ENCODE assay signal across 8 mouse cellular contexts in the genomic region with DNA sequence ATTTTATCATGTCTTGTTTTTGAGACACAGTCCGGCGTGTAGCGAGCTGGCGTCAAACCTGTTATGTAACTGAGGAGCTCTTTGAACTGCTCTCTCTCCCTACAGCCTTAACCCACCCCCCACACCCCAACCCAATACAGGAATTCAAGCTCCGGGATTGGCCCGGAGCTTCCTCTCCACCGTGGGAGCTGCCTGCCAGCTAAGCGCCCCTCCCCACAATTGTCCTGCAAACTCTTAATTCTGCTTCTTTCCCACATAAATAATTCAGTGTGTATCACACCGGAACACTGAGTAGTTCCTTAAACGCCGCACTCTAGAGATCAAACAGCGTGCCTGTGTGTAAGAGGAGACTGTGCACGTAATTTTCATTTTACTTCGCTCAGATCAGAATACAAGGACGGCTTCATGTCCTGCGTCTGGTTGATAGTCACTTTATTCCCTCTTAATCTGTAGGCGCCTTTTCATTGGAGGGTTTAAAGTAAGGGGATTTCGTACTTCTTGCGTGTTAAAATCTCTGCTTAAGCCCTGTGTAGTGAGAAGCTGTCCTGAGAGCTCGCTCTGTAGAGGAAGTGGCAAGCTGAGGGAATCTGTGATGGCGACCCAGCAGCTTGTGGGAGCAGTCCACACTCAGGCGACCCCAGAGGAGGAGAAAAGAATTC.
DNase-seq lines count a peak whose midpoint lies in the region; ATAC-seq and TF ChIP-seq lines count a peak whose summit lies in the region.

No protein-coding gene starts in this region.

- intact Hi-C loops in gastrocnemius, adult 2 months (cut with DNase I) = loop anchor here (2.0 to 10.0 kb wide), 2 partner anchors 128 to 270 kb away; no protein-coding TSS in a partner anchor

- H3K4me3 ChIP-seq in gastrocnemius, adult 2 months = peak overlapping the region; percentile 71
- H3K4me3 ChIP-seq in embryonic facial prominence, embryonic 11.5 days (ENCODE audit: low read depth, low read length) = peak overlapping the region; percentile 36
- peak overlapping the region; percentile 48 for H3K4me3 ChIP-seq in heart, embryonic 16.5 days (ENCODE audit: low read length)
- peak overlapping the region; percentile 40 for H3K4me3 ChIP-seq in lung, embryonic 14.5 days (ENCODE audit: low read depth, low read length)

- H3K9me3 ChIP-seq in embryonic facial prominence, embryonic 11.5 days (replicated peaks; ENCODE audit: control insufficient read depth, low read length) = no peaks in the 10 kb centered on the region
- H3K9me3 ChIP-seq in heart, embryonic 16.5 days (replicated peaks; ENCODE audit: control insufficient read depth, low read length) = no peaks in the 10 kb centered on the region
- H3K9me3 ChIP-seq in lung, embryonic 14.5 days (ENCODE audit: low read depth, low read length) = no peaks in the 10 kb centered on the region

- WGBS in embryonic facial prominence, embryonic 11.5 days = 2% methylated on average over 22 of the region's 22 CpGs
- WGBS in heart, embryonic 16.5 days = 5% methylated on average over 22 of the region's 22 CpGs
- under 1% methylated on average over 22 of the region's 22 CpGs for WGBS in lung, embryonic 14.5 days

- peak; percentile 28 for DNase-seq in gastrocnemius, adult 2 months
- no peak for DNase-seq in gastrocnemius, adult 18-20 months (ENCODE audit: low spot score)
- DNase-seq in embryonic facial prominence, embryonic 11.5 days (ENCODE audit: low spot score) = peak; percentile 69
- peak; percentile 64 for DNase-seq in kidney, postnatal 14 days
- peak; percentile 62 for DNase-seq in lung, embryonic 14.5 days
- DNase-seq in urinary bladder, postnatal 14 days (ENCODE audit: low spot score) = no peak

- peak overlapping the region; percentile 53 for H3K9ac ChIP-seq in embryonic facial prominence, embryonic 11.5 days (replicated peaks; ENCODE audit: low read length)
- peak overlapping the region; percentile 57 for H3K9ac ChIP-seq in heart, embryonic 16.5 days (ENCODE audit: low read length)
- H3K9ac ChIP-seq in lung, embryonic 14.5 days = peak overlapping the region; percentile 53

- peak; percentile 81 for ATAC-seq in embryonic facial prominence, embryonic 11.5 days (replicated peaks; ENCODE audit: insufficient number of reproducible peaks, low FRiP score, low TSS enrichment, low read depth)
- ATAC-seq in heart, embryonic 16.5 days (replicated peaks; ENCODE audit: extremely low read depth, insufficient read depth, low FRiP score) = peak; percentile 52
- peak; percentile 81 for ATAC-seq in lung, embryonic 14.5 days (ENCODE audit: insufficient read depth)
- 0 out of 2 replicates have a peak, but pooled peaks have one; percentile 53 for ATAC-seq in neutrophil, adult 5-6 weeks (ENCODE audit: extremely low read depth, insufficient number of reproducible peaks, low FRiP score, poor library complexity, severe bottlenecking)

- peak overlapping the region; percentile 62 for H3K4me2 ChIP-seq in embryonic facial prominence, embryonic 11.5 days (ENCODE audit: low read depth, low read length)
- H3K4me2 ChIP-seq in heart, embryonic 16.5 days (ENCODE audit: low read depth, low read length) = peak overlapping the region; percentile 65
- peak overlapping the region; percentile 83 for H3K4me2 ChIP-seq in lung, embryonic 14.5 days

- no peaks in the 10 kb centered on the region for H3K36me3 ChIP-seq in embryonic facial prominence, embryonic 11.5 days (replicated peaks; ENCODE audit: control insufficient read depth, insufficient read depth, low read depth, low read length)
- no peaks in the 10 kb centered on the region for H3K36me3 ChIP-seq in heart, embryonic 16.5 days (ENCODE audit: control insufficient read depth, insufficient read depth)
- H3K36me3 ChIP-seq in lung, embryonic 14.5 days (ENCODE audit: insufficient read depth) = no peaks in the 10 kb centered on the region

- H3K27ac ChIP-seq in gastrocnemius, adult 2 months = peak overlapping the region; percentile 89
- H3K27ac ChIP-seq in embryonic facial prominence, embryonic 11.5 days (replicated peaks; ENCODE audit: low read depth, low read length) = peak overlapping the region; percentile 65
- H3K27ac ChIP-seq in heart, embryonic 16.5 days (ENCODE audit: low read length) = peak overlapping the region; percentile 79
- peak overlapping the region; percentile 44 for H3K27ac ChIP-seq in lung, embryonic 14.5 days (ENCODE audit: low read depth)

- TF ChIP-seq CTCF in gastrocnemius, adult 2 months (IDR thresholded peaks at IDR 0.05) = no peak
- TF ChIP-seq CTCF in lung, embryonic 14.5 days (IDR thresholded peaks at IDR 0.05; ENCODE audit: low read depth) = no peak

- H3K4me1 ChIP-seq in embryonic facial prominence, embryonic 11.5 days (ENCODE audit: control insufficient read depth, insufficient read depth, low read length) = no peaks in the 10 kb centered on the region
- peaks cover 24% of the 10 kb centered on the region for H3K4me1 ChIP-seq in heart, embryonic 16.5 days (ENCODE audit: control insufficient read depth, insufficient read depth, low read length)
- H3K4me1 ChIP-seq in lung, embryonic 14.5 days (ENCODE audit: insufficient read depth) = peaks cover 3% of the 10 kb centered on the region; the same call in 1 of the 2 replicates

- no peaks in the 10 kb centered on the region for H3K27me3 ChIP-seq in embryonic facial prominence, embryonic 11.5 days (ENCODE audit: control insufficient read depth, insufficient read depth, low read length)
- no peaks in the 10 kb centered on the region for H3K27me3 ChIP-seq in heart, embryonic 16.5 days (ENCODE audit: control insufficient read depth, insufficient read depth, low read length)
- no peaks in the 10 kb centered on the region for H3K27me3 ChIP-seq in lung, embryonic 14.5 days (ENCODE audit: insufficient read depth, low read length)

Comparison
In these comparisons a context has a peak if more than half of its experiments do, and no peak if none do; other contexts are left out.
1. DNase-seq: peak in gastrocnemius, adult 2 months (single experiment), embryonic facial prominence, embryonic 11.5 days (single experiment), kidney, postnatal 14 days (single experiment) and lung, embryonic 14.5 days (single experiment); none in gastrocnemius, adult 18-20 months (single experiment) and urinary bladder, postnatal 14 days (single experiment).
2. Peak in every context shown above with its lines, with median percentiles within 50 percentile points of each other: H3K27ac ChIP-seq, H3K4me3 ChIP-seq, ATAC-seq, H3K4me2 ChIP-seq and H3K9ac ChIP-seq.